Mouse (Mus musculus) ES-E14 (cell line): ENCODE measurements around the gene Trappc1.

ENCODE experiments used
- HCFC1 ChIP-seq: IDR thresholded peaks from 2 replicates; pipeline ENCODE4 v1.6.1; 2012; ENCODE audit warnings: low read length, inconsistent platforms, borderline replicate concordance; ENCODE audit not compliant: insufficient read depth
- MAFK ChIP-seq: IDR thresholded peaks from 2 replicates; pipeline ENCODE4 v1.6.1; 2014; ENCODE audit warnings: mild to moderate bottlenecking, low read depth, low read length, inconsistent platforms; ENCODE audit not compliant: insufficient read depth
- ZC3H11A ChIP-seq: IDR thresholded peaks from 2 replicates; pipeline ENCODE4 v1.6.1; 2012; ENCODE audit warnings: low read depth, mild to moderate bottlenecking, inconsistent platforms, low read length, borderline replicate concordance
- ZNF384 ChIP-seq: IDR thresholded peaks from 2 replicates; pipeline ENCODE4 v1.6.1; 2012; ENCODE audit warnings: low read depth, low read length, inconsistent platforms

- TF ChIP-seq ZNF384 (no peak), ZC3H11A (no peak), MAFK (no peak), HCFC1 (no peak)
Measured at GRCm38 (mm10) chr11:69340161-69341131, 16.7 kb downstream of the Trappc1 start, which contains the start of gene Rnf227.
